Mouse (Mus musculus): ENCODE measurements around the gene Mas1. TPM values are rescaled to one million over a fixed set of nuclear protein-coding genes. Genes with fewer than 3 reads are reported as not detected.

Mas1 gene
- polyA plus RNA-seq, 1 experiment from 2014 or later = 0.19 TPM

GRCm38 (mm10) chr17:12799368-12800275 is 68.3 kb downstream of the Mas1 start:
- WGBS = 91% methylated on average over 12 of the region's 12 CpGs
- no peaks in the 10 kb centered on the region for H3K27me3 ChIP-seq (ENCODE audit: control insufficient read depth, insufficient read depth, low read length)
- no peak for DNase-seq (ENCODE audit: low spot score)
- no peak overlapping the region for H3K27ac ChIP-seq (ENCODE audit: low read depth, low read length)
- H3K36me3 ChIP-seq (ENCODE audit: control insufficient read depth, insufficient read depth, low read length) = no peaks in the 10 kb centered on the region
- H3K9ac ChIP-seq (ENCODE audit: low read length) = no peak overlapping the region
- no peak overlapping the region for H3K4me3 ChIP-seq (ENCODE audit: low read depth, low read length)
- ATAC-seq (ENCODE audit: insufficient read depth, low FRiP score, low TSS enrichment) = no peak
- H3K9me3 ChIP-seq (ENCODE audit: control insufficient read depth, low read length) = no peaks in the 10 kb centered on the region
- no peaks in the 10 kb centered on the region for H3K4me1 ChIP-seq (ENCODE audit: control insufficient read depth, insufficient read depth, low read length)
- no peak overlapping the region for H3K4me2 ChIP-seq (ENCODE audit: low read depth)

GRCm38 (mm10) chr17:12798571-12798970 is 69.4 kb downstream of the Mas1 start:
- no peak overlapping the region for H3K27ac ChIP-seq (ENCODE audit: low read depth, low read length)
- no peak for DNase-seq (ENCODE audit: low spot score)
- no peak for ATAC-seq (ENCODE audit: insufficient read depth, low FRiP score, low TSS enrichment)
- H3K9ac ChIP-seq (ENCODE audit: low read length) = no peak overlapping the region
- H3K36me3 ChIP-seq (ENCODE audit: control insufficient read depth, insufficient read depth, low read length) = no peaks in the 10 kb centered on the region
- H3K27me3 ChIP-seq (ENCODE audit: control insufficient read depth, insufficient read depth, low read length) = no peaks in the 10 kb centered on the region
- no peaks in the 10 kb centered on the region for H3K9me3 ChIP-seq (ENCODE audit: control insufficient read depth, low read length)
- H3K4me1 ChIP-seq (ENCODE audit: control insufficient read depth, insufficient read depth, low read length) = no peaks in the 10 kb centered on the region
- H3K4me2 ChIP-seq (ENCODE audit: low read depth) = no peak overlapping the region
- H3K4me3 ChIP-seq (ENCODE audit: low read depth, low read length) = no peak overlapping the region
- 94% methylated on average over 3 of the region's 3 CpGs for WGBS

- Histone ChIP-seq H3K27ac (ENCODE audit: low read depth, low read length) (no peak overlapping the region), H3K4me3 (ENCODE audit: low read depth, low read length) (no peak overlapping the region), H3K9me3 (ENCODE audit: control insufficient read depth, low read length) (no peaks in the 10 kb centered on the region), H3K9ac (ENCODE audit: low read length) (no peak overlapping the region), H3K4me2 (ENCODE audit: low read depth) (no peak overlapping the region), H3K36me3 (ENCODE audit: control insufficient read depth, insufficient read depth, low read length) (no peaks in the 10 kb centered on the region), H3K4me1 (ENCODE audit: control insufficient read depth, insufficient read depth, low read length) (no peaks in the 10 kb centered on the region), H3K27me3 (ENCODE audit: control insufficient read depth, insufficient read depth, low read length) (no peaks in the 10 kb centered on the region)
- WGBS = 79% methylated on average over 3 of the region's 3 CpGs
- ATAC-seq (ENCODE audit: insufficient read depth, low FRiP score, low TSS enrichment) (no peak), DNase-seq (ENCODE audit: low spot score) (no peak)
Measured at GRCm38 (mm10) chr17:12797427-12798029, 70.4 kb downstream of the Mas1 start.

- no peak overlapping the region for H3K27ac ChIP-seq (ENCODE audit: low read depth, low read length)
- ATAC-seq (ENCODE audit: insufficient read depth, low FRiP score, low TSS enrichment) (no peak), DNase-seq (ENCODE audit: low spot score) (no peak)
- no peaks in the 10 kb centered on the region for H3K4me1 ChIP-seq (ENCODE audit: control insufficient read depth, insufficient read depth, low read length)
- no peak overlapping the region for H3K4me3 ChIP-seq (ENCODE audit: low read depth, low read length)
- H3K9me3 ChIP-seq (ENCODE audit: control insufficient read depth, low read length) = no peaks in the 10 kb centered on the region
- H3K27me3 ChIP-seq (ENCODE audit: control insufficient read depth, insufficient read depth, low read length) = no peaks in the 10 kb centered on the region
- H3K4me2 ChIP-seq (ENCODE audit: low read depth) = no peak overlapping the region
- no peak overlapping the region for H3K9ac ChIP-seq (ENCODE audit: low read length)
- no peaks in the 10 kb centered on the region for H3K36me3 ChIP-seq (ENCODE audit: control insufficient read depth, insufficient read depth, low read length)
- 87% methylated on average over 3 of the region's 3 CpGs for WGBS
Measured at GRCm38 (mm10) chr17:12796633-12797032, 71.3 kb downstream of the Mas1 start.

- Histone ChIP-seq H3K9me3 (ENCODE audit: control insufficient read depth, low read length) (no peaks in the 10 kb centered on the region), H3K36me3 (ENCODE audit: control insufficient read depth, insufficient read depth, low read length) (no peaks in the 10 kb centered on the region), H3K4me2 (ENCODE audit: low read depth) (no peak overlapping the region), H3K4me3 (ENCODE audit: low read depth, low read length) (no peak overlapping the region), H3K27me3 (ENCODE audit: control insufficient read depth, insufficient read depth, low read length) (no peaks in the 10 kb centered on the region), H3K27ac (ENCODE audit: low read depth, low read length) (no peak overlapping the region), H3K9ac (ENCODE audit: low read length) (no peak overlapping the region), H3K4me1 (ENCODE audit: control insufficient read depth, insufficient read depth, low read length) (0 out of 2 replicates have a peak, but pooled peaks cover 2% of the 10 kb centered on the region)
- no peak for ATAC-seq (ENCODE audit: insufficient read depth, low FRiP score, low TSS enrichment)
- 69% methylated on average over 8 of the region's 8 CpGs for WGBS
- no peak for DNase-seq (ENCODE audit: low spot score)
Measured at GRCm38 (mm10) chr17:12793660-12794406, 74.1 kb downstream of the Mas1 start.

GRCm38 (mm10) chr17:12792422-12793206 is 75.3 kb downstream of the Mas1 start:
- Histone ChIP-seq H3K27ac (ENCODE audit: low read depth, low read length) (no peak overlapping the region), H3K27me3 (ENCODE audit: control insufficient read depth, insufficient read depth, low read length) (no peaks in the 10 kb centered on the region), H3K4me2 (ENCODE audit: low read depth) (no peak overlapping the region), H3K4me1 (ENCODE audit: control insufficient read depth, insufficient read depth, low read length) (0 out of 2 replicates have a peak, but pooled peaks cover 2% of the 10 kb centered on the region), H3K9ac (ENCODE audit: low read length) (no peak overlapping the region), H3K4me3 (ENCODE audit: low read depth, low read length) (no peak overlapping the region), H3K36me3 (ENCODE audit: control insufficient read depth, insufficient read depth, low read length) (no peaks in the 10 kb centered on the region), H3K9me3 (ENCODE audit: control insufficient read depth, low read length) (no peaks in the 10 kb centered on the region)
- 84% methylated on average over 11 of the region's 11 CpGs for WGBS
- DNase-seq (ENCODE audit: low spot score) = no peak
- ATAC-seq (ENCODE audit: insufficient read depth, low FRiP score, low TSS enrichment) = no peak

GRCm38 (mm10) chr17:12791420-12791819 is 76.5 kb downstream of the Mas1 start:
- H3K36me3 ChIP-seq (ENCODE audit: control insufficient read depth, insufficient read depth, low read length) = no peaks in the 10 kb centered on the region
- no peaks in the 10 kb centered on the region for H3K27me3 ChIP-seq (ENCODE audit: control insufficient read depth, insufficient read depth, low read length)
- WGBS = 66% methylated on average over 4 of the region's 4 CpGs
- no peak for DNase-seq (ENCODE audit: low spot score)
- H3K4me3 ChIP-seq (ENCODE audit: low read depth, low read length) = no peak overlapping the region
- 0 out of 2 replicates have a peak, but pooled peaks cover 2% of the 10 kb centered on the region for H3K4me1 ChIP-seq (ENCODE audit: control insufficient read depth, insufficient read depth, low read length)
- ATAC-seq (ENCODE audit: insufficient read depth, low FRiP score, low TSS enrichment) = no peak
- H3K27ac ChIP-seq (ENCODE audit: low read depth, low read length) = no peak overlapping the region; the same call in 1 of the 2 replicates
- H3K4me2 ChIP-seq (ENCODE audit: low read depth) = no peak overlapping the region
- H3K9ac ChIP-seq (ENCODE audit: low read length) = no peak overlapping the region
- no peaks in the 10 kb centered on the region for H3K9me3 ChIP-seq (ENCODE audit: control insufficient read depth, low read length)

GRCm38 (mm10) chr17:12791079-12791406 is 76.9 kb downstream of the Mas1 start:
- DNase-seq (ENCODE audit: low spot score) = no peak
- no peak overlapping the region for H3K4me2 ChIP-seq (ENCODE audit: low read depth)
- no peak overlapping the region for H3K9ac ChIP-seq (ENCODE audit: low read length)
- no peak overlapping the region; the same call in 1 of the 2 replicates for H3K27ac ChIP-seq (ENCODE audit: low read depth, low read length)
- ATAC-seq (ENCODE audit: insufficient read depth, low FRiP score, low TSS enrichment) = no peak
- no peaks in the 10 kb centered on the region for H3K36me3 ChIP-seq (ENCODE audit: control insufficient read depth, insufficient read depth, low read length)
- 39% methylated on average over 5 of the region's 5 CpGs for WGBS
- H3K9me3 ChIP-seq (ENCODE audit: control insufficient read depth, low read length) = no peaks in the 10 kb centered on the region
- H3K27me3 ChIP-seq (ENCODE audit: control insufficient read depth, insufficient read depth, low read length) = no peaks in the 10 kb centered on the region
- no peak overlapping the region for H3K4me3 ChIP-seq (ENCODE audit: low read depth, low read length)
- 0 out of 2 replicates have a peak, but pooled peaks cover 2% of the 10 kb centered on the region for H3K4me1 ChIP-seq (ENCODE audit: control insufficient read depth, insufficient read depth, low read length)

Measured in neural tube, embryonic 11.5 days (tissue).